Mouse (Mus musculus) skeletal muscle tissue, postnatal 0 days (tissue): Measurements from ENCODE around the gene Tmtc1. TPM values are rescaled to one million over a fixed set of nuclear protein-coding genes. Genes with fewer than 3 reads are reported as not detected.

Source experiments
- polyA plus RNA-seq: library from polyadenylated mRNA; unstranded; fragments of >200 nt; fragmentation: Nextera tagmentation; extraction: Ambion mirVana; gene quantifications from 2 replicates; pipeline ENCODE4 v1.2.1, GENCODE M21; 2015

Gene Tmtc1
- polyA plus RNA-seq: 1.9 and 2.3 TPM in 2 replicates

GRCm38 (mm10) chr6:148443726-148444701 is at the start of gene Tmtc1:
Gene Tmtc1, minus strand, starts transcription at chr6:148444389.

DNA sequence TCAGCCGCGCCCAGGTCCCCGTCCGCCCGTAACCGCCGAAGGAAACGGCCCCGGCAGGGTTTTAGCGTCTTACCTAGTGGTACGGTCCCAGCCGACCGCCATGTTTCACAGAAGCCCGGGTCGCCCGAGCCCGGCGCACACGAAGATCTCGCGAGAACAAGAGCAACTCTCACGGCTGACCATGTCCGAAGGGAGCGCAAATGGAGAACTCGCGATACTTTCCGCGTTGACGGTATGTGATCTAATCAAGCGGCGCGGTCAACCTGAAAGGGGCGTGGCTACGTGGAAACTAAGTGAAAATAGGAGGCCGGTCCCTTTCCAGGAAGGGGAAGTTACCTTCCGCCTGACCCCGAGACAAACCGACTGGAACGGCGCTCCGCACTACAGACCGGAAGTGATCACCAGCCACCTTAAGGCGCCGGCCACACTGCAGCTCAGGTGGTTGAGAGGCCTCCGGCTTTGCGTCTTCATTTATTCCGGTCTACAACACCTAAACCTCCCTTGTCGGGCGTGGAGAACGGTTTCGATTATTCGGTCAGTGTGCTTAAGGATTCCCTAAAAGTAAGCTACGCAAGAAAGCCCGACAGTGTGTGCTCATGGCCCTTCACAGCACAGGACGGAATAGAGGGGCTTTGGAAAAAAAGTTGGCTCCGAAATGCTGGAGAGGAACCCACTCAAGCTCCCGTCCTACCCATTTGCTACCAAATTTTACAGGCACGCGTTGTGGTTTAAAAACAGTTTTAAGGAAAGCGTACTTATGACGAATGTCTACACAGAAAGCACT is 232.1 kb downstream of the Tmtc1 start, which contains the start of gene Ergic2:
Ergic2 (minus strand) TSS at position 478 of the 784 bp plus-strand sequence.

Other genes with a start within 250 kb of the Tmtc1 start
- gene Ergic2, start 232.0 kb downstream of the Tmtc1 start, polyA plus RNA-seq: 117 and 127 TPM in 2 replicates